Mouse (Mus musculus): ENCODE results near the gene B3gnt7. TPM values are rescaled to one million over a fixed set of nuclear protein-coding genes. Genes with fewer than 3 reads are reported as not detected.

The B3gnt7 gene
- polyA plus RNA-seq, 1 experiment from 2014 or later, result 5.9 TPM

- no peaks in the 10 kb centered on the region for H3K36me3 ChIP-seq (ENCODE audit: insufficient read depth, low read length)
- DNase-seq (ENCODE audit: low spot score) (no peak), ATAC-seq (no peak)
- TF ChIP-seq EP300 (IDR thresholded peaks at IDR 0.05), result no peak
- no peak for TF ChIP-seq CTCF (IDR thresholded peaks at IDR 0.05)
- 76% methylated on average over 5 of the region's 5 CpGs for WGBS
- no peak overlapping the region for H3K4me2 ChIP-seq (replicated peaks; ENCODE audit: low read depth, low read length)
- H3K9me3 ChIP-seq (ENCODE audit: low read length), result no peaks in the 10 kb centered on the region
- no peak overlapping the region for H3K4me3 ChIP-seq (ENCODE audit: low read depth, low read length)
- H3K4me1 ChIP-seq (ENCODE audit: insufficient read depth, low read depth, low read length), result no peaks in the 10 kb centered on the region
- no peak overlapping the region for H3K27ac ChIP-seq (ENCODE audit: low read length)
- H3K9ac ChIP-seq (replicated peaks; ENCODE audit: low read depth), result no peak overlapping the region
- no peaks in the 10 kb centered on the region for H3K27me3 ChIP-seq (replicated peaks; ENCODE audit: insufficient read depth, low read length)
These were observed 18.5 kb upstream of the B3gnt7 start for GRCm38 (mm10) chr1:86284101-86284500.

- Histone ChIP-seq H3K9me3 (ENCODE audit: low read length) (no peaks in the 10 kb centered on the region), H3K27me3 (replicated peaks; ENCODE audit: insufficient read depth, low read length) (no peaks in the 10 kb centered on the region), H3K27ac (ENCODE audit: low read length) (no peak overlapping the region), H3K36me3 (ENCODE audit: insufficient read depth, low read length) (no peaks in the 10 kb centered on the region), H3K9ac (replicated peaks; ENCODE audit: low read depth) (no peak overlapping the region), H3K4me2 (replicated peaks; ENCODE audit: low read depth, low read length) (no peak overlapping the region), H3K4me3 (ENCODE audit: low read depth, low read length) (no peak overlapping the region), H3K4me1 (ENCODE audit: insufficient read depth, low read depth, low read length) (no peaks in the 10 kb centered on the region)
- TF ChIP-seq CTCF (IDR thresholded peaks at IDR 0.05), result no peak
- TF ChIP-seq EP300 (IDR thresholded peaks at IDR 0.05), result no peak
- ATAC-seq (no peak), DNase-seq (ENCODE audit: low spot score) (no peak)
- 76% methylated on average over 6 of the region's 6 CpGs for WGBS
These were observed 17.3 kb upstream of the B3gnt7 start for GRCm38 (mm10) chr1:86285295-86285694.

- no peak overlapping the region for H3K4me3 ChIP-seq (ENCODE audit: low read depth, low read length)
- DNase-seq (ENCODE audit: low spot score) (no peak), ATAC-seq (no peak)
- WGBS, result 78% methylated on average over 4 of the region's 4 CpGs
- no peak overlapping the region for H3K9ac ChIP-seq (replicated peaks; ENCODE audit: low read depth)
- H3K36me3 ChIP-seq (ENCODE audit: insufficient read depth, low read length), result no peaks in the 10 kb centered on the region
- H3K27ac ChIP-seq (ENCODE audit: low read length), result no peak overlapping the region
- no peaks in the 10 kb centered on the region for H3K9me3 ChIP-seq (ENCODE audit: low read length)
- H3K27me3 ChIP-seq (replicated peaks; ENCODE audit: insufficient read depth, low read length), result no peaks in the 10 kb centered on the region
- H3K4me1 ChIP-seq (ENCODE audit: insufficient read depth, low read depth, low read length), result no peaks in the 10 kb centered on the region
- no peak overlapping the region for H3K4me2 ChIP-seq (replicated peaks; ENCODE audit: low read depth, low read length)
- TF ChIP-seq EP300 (IDR thresholded peaks at IDR 0.05) (no peak), CTCF (IDR thresholded peaks at IDR 0.05) (no peak)
These were observed 15.2 kb upstream of the B3gnt7 start for GRCm38 (mm10) chr1:86287473-86287872.

GRCm38 (mm10) chr1:86290452-86290851 is 12.2 kb upstream of the B3gnt7 start:
- Histone ChIP-seq H3K4me3 (ENCODE audit: low read depth, low read length) (no peak overlapping the region), H3K4me2 (replicated peaks; ENCODE audit: low read depth, low read length) (no peak overlapping the region), H3K27ac (ENCODE audit: low read length) (no peak overlapping the region), H3K27me3 (replicated peaks; ENCODE audit: insufficient read depth, low read length) (no peaks in the 10 kb centered on the region), H3K4me1 (ENCODE audit: insufficient read depth, low read depth, low read length) (no peaks in the 10 kb centered on the region), H3K36me3 (ENCODE audit: insufficient read depth, low read length) (no peaks in the 10 kb centered on the region), H3K9me3 (ENCODE audit: low read length) (no peaks in the 10 kb centered on the region), H3K9ac (replicated peaks; ENCODE audit: low read depth) (no peak overlapping the region)
- 56% methylated on average over 3 of the region's 3 CpGs for WGBS
- ATAC-seq (no peak), DNase-seq (ENCODE audit: low spot score) (no peak)
- TF ChIP-seq EP300 (IDR thresholded peaks at IDR 0.05) (no peak), CTCF (IDR thresholded peaks at IDR 0.05) (no peak)

GRCm38 (mm10) chr1:86293091-86293490 is 9.5 kb upstream of the B3gnt7 start:
- Histone ChIP-seq H3K27me3 (replicated peaks; ENCODE audit: insufficient read depth, low read length) (no peaks in the 10 kb centered on the region), H3K4me2 (replicated peaks; ENCODE audit: low read depth, low read length) (no peak overlapping the region), H3K9ac (replicated peaks; ENCODE audit: low read depth) (no peak overlapping the region), H3K4me3 (ENCODE audit: low read depth, low read length) (no peak overlapping the region), H3K36me3 (ENCODE audit: insufficient read depth, low read length) (no peaks in the 10 kb centered on the region), H3K4me1 (ENCODE audit: insufficient read depth, low read depth, low read length) (no peaks in the 10 kb centered on the region), H3K9me3 (ENCODE audit: low read length) (no peaks in the 10 kb centered on the region), H3K27ac (ENCODE audit: low read length) (no peak overlapping the region)
- ATAC-seq, result no peak
- no peak for TF ChIP-seq CTCF (IDR thresholded peaks at IDR 0.05)
- no peak for TF ChIP-seq EP300 (IDR thresholded peaks at IDR 0.05)
- 83% methylated on average over 3 of the region's 3 CpGs for WGBS
- no peak for DNase-seq (ENCODE audit: low spot score)

- H3K4me1 ChIP-seq (ENCODE audit: insufficient read depth, low read depth, low read length), result no peaks in the 10 kb centered on the region
- no peak overlapping the region for H3K4me3 ChIP-seq (ENCODE audit: low read depth, low read length)
- WGBS, result 86% methylated on average over 5 of the region's 5 CpGs
- no peaks in the 10 kb centered on the region for H3K36me3 ChIP-seq (ENCODE audit: insufficient read depth, low read length)
- no peaks in the 10 kb centered on the region for H3K9me3 ChIP-seq (ENCODE audit: low read length)
- no peak overlapping the region for H3K9ac ChIP-seq (replicated peaks; ENCODE audit: low read depth)
- ATAC-seq (no peak), DNase-seq (ENCODE audit: low spot score) (no peak)
- TF ChIP-seq CTCF (IDR thresholded peaks at IDR 0.05) (no peak), EP300 (IDR thresholded peaks at IDR 0.05) (no peak)
- H3K4me2 ChIP-seq (replicated peaks; ENCODE audit: low read depth, low read length), result no peak overlapping the region
- no peaks in the 10 kb centered on the region for H3K27me3 ChIP-seq (replicated peaks; ENCODE audit: insufficient read depth, low read length)
- no peak overlapping the region for H3K27ac ChIP-seq (ENCODE audit: low read length)
These were observed 8.8 kb upstream of the B3gnt7 start for GRCm38 (mm10) chr1:86293868-86294267.

- H3K4me2 ChIP-seq (replicated peaks; ENCODE audit: low read depth, low read length), result no peak overlapping the region
- no peak overlapping the region for H3K4me3 ChIP-seq (ENCODE audit: low read depth, low read length)
- no peaks in the 10 kb centered on the region for H3K4me1 ChIP-seq (ENCODE audit: insufficient read depth, low read depth, low read length)
- H3K9ac ChIP-seq (replicated peaks; ENCODE audit: low read depth), result no peak overlapping the region
- no peak for TF ChIP-seq CTCF (IDR thresholded peaks at IDR 0.05)
- TF ChIP-seq EP300 (IDR thresholded peaks at IDR 0.05), result no peak
- no peak for DNase-seq (ENCODE audit: low spot score)
- ATAC-seq, result no peak
- 44% methylated on average over 4 of the region's 4 CpGs for WGBS
- H3K27me3 ChIP-seq (replicated peaks; ENCODE audit: insufficient read depth, low read length), result no peaks in the 10 kb centered on the region
- no peaks in the 10 kb centered on the region for H3K36me3 ChIP-seq (ENCODE audit: insufficient read depth, low read length)
- H3K27ac ChIP-seq (ENCODE audit: low read length), result no peak overlapping the region
- H3K9me3 ChIP-seq (ENCODE audit: low read length), result no peaks in the 10 kb centered on the region
These were observed 8.2 kb upstream of the B3gnt7 start for GRCm38 (mm10) chr1:86294472-86294871.
